Mouse (Mus musculus) spleen, adult 2 months (tissue): ENCODE measurements around the gene Ugt1a6a. TPM values are rescaled to one million over a fixed set of nuclear protein-coding genes. Genes with fewer than 3 reads are reported as not detected.

Source experiments
- DNase-seq, 2 experiments: peaks; one replicate each; pipeline versions ENCODE4 v3.0.0 to v3.0.0-alpha.2; 2012 to 2021; ENCODE audit warnings: low spot score in 2 of 2, low read depth in 1 of 2
- H3K27ac ChIP-seq: fragments of 200-500 bp; 2 replicates; pipeline ENCODE4 v1.5.1; 2012; ENCODE audit warnings: low read length, inconsistent platforms; ENCODE audit not compliant: insufficient read depth
- H3K27me3 ChIP-seq: fragments of 200-500 bp; 2 replicates; pipeline ENCODE4 v1.6.1; 2012; ENCODE audit warnings: mild to moderate bottlenecking, moderate library complexity, low read length, inconsistent platforms; ENCODE audit not compliant: control insufficient read depth, insufficient read depth
- H3K36me3 ChIP-seq: fragments of 200-500 bp; 2 replicates; pipeline ENCODE4 v1.6.1; 2012; ENCODE audit warnings: mild to moderate bottlenecking, low read length, inconsistent platforms; ENCODE audit not compliant: control insufficient read depth, insufficient read depth
- H3K4me1 ChIP-seq: fragments of 200-500 bp; 2 replicates; pipeline ENCODE4 v1.6.1; 2011; ENCODE audit warnings: inconsistent platforms; ENCODE audit not compliant: control insufficient read depth, insufficient read depth, insufficient read length
- H3K4me3 ChIP-seq: fragments of 200-500 bp; 2 replicates; pipeline ENCODE4 v1.5.1; 2011; ENCODE audit warnings: mild to moderate bottlenecking, inconsistent platforms; ENCODE audit not compliant: insufficient read depth, insufficient read length; ENCODE audit errors: extremely low read depth
- CTCF ChIP-seq: fragments of 200-500 bp; IDR thresholded peaks from 2 replicates; pipeline ENCODE4 v1.5.1; 2011; ENCODE audit warnings: mild to moderate bottlenecking, inconsistent platforms; ENCODE audit not compliant: insufficient read depth, insufficient read length, insufficient replicate concordance; ENCODE audit errors: extremely low read depth
- POLR2A ChIP-seq: fragments of 200-500 bp; IDR thresholded peaks from 2 replicates; pipeline ENCODE4 v1.6.1; 2011; ENCODE audit warnings: low read depth, low read length, inconsistent platforms
- WGBS: fragments of 180-500 bp; shearing (Covaris S2); methylation state at CpG from one replicate; pipeline ENCODE4 v1.1.7; 2018; 5-methylcytosine and 5-hydroxymethylcytosine counted together
- polyA plus RNA-seq: library from polyadenylated mRNA; depleted of rRNA; stranded (reverse); fragments of >200 nt; gene quantifications from 2 replicates; pipeline ENCODE4 v1.2.3, GENCODE M21; 2012

Gene Ugt1a6a
- polyA plus RNA-seq, 1 experiment = 0.44 TPM

DNA sequence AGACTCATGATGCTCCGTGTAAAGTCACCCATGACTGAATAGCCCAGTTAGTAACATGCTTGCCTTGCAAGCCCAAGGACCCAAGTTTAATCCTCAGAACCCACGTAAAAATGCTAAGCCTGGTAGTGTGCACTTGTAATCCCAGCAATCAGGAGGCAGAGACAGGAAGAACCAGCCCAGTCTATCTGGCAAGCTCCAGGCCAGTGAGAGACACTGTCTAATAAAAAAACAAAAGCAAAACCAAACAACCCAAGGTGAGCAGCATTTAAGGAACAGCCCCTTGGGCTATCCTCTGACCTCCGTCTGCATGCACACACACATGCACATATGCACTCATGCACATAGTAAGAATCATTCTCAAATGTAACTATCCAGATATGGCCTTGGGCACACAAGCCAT, 95.0 kb downstream of the Ugt1a6a start:
- 79% methylated on average over 3 of the region's 3 CpGs for WGBS
- Histone ChIP-seq H3K27ac (no peak overlapping the region), H3K4me3 (no peak overlapping the region), H3K36me3 (no peaks in the 10 kb centered on the region), H3K4me1 (no peaks in the 10 kb centered on the region), H3K27me3 (no peaks in the 10 kb centered on the region)
- TF ChIP-seq CTCF (no peak), POLR2A (no peak)
- no peak for DNase-seq

DNA sequence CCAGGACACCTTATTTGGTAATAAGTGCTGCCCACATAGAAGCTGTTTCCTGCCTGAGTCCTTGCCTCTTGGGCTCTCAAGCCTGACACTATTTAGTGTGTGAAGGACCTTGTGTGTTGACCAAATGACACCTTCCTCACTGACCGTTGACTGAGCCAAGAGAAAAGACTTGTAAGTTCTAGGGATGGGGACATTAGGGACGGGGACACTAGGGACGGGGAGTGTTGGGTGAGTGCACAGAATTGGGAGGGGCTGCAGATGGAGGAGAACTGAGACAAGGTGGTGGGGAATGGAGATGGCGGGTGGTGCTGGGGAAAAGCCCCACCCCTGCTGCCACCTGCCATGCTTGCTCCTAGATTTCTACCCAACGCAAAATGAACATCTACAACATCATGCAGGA, 95.4 kb downstream of the Ugt1a6a start:
- no peak for DNase-seq
- WGBS = 85% methylated on average over 5 of the region's 5 CpGs
- no peaks in the 10 kb centered on the region for H3K27me3 ChIP-seq
- H3K4me3 ChIP-seq = no peak overlapping the region
- H3K27ac ChIP-seq = no peak overlapping the region
- TF ChIP-seq CTCF (no peak), POLR2A (no peak)
- H3K4me1 ChIP-seq = no peaks in the 10 kb centered on the region
- no peaks in the 10 kb centered on the region for H3K36me3 ChIP-seq

GRCm38 (mm10) chr1:88230421-88230820, 95.8 kb downstream of the Ugt1a6a start:
- Histone ChIP-seq H3K27ac (no peak overlapping the region), H3K4me3 (no peak overlapping the region), H3K4me1 (no peaks in the 10 kb centered on the region), H3K36me3 (no peaks in the 10 kb centered on the region), H3K27me3 (no peaks in the 10 kb centered on the region)
- TF ChIP-seq CTCF (no peak), POLR2A (no peak)
- no peak for DNase-seq
- 72% methylated on average over 7 of the region's 7 CpGs for WGBS

GRCm38 (mm10) chr1:88230981-88231802, 96.6 kb downstream of the Ugt1a6a start:
- Histone ChIP-seq H3K4me1 (no peaks in the 10 kb centered on the region), H3K27ac (no peak overlapping the region), H3K4me3 (no peak overlapping the region), H3K36me3 (no peaks in the 10 kb centered on the region), H3K27me3 (no peaks in the 10 kb centered on the region)
- no peak for DNase-seq
- 76% methylated on average over 6 of the region's 6 CpGs for WGBS
- no peak for TF ChIP-seq CTCF
- TF ChIP-seq POLR2A = no peak

GRCm38 (mm10) chr1:88231803-88232499, 97.3 kb downstream of the Ugt1a6a start:
- no peak overlapping the region for H3K27ac ChIP-seq
- TF ChIP-seq CTCF (no peak), POLR2A (no peak)
- no peaks in the 10 kb centered on the region for H3K27me3 ChIP-seq
- no peaks in the 10 kb centered on the region for H3K36me3 ChIP-seq
- H3K4me1 ChIP-seq = no peaks in the 10 kb centered on the region
- no peak for DNase-seq
- 68% methylated on average over 7 of the region's 7 CpGs for WGBS
- no peak overlapping the region for H3K4me3 ChIP-seq

- H3K4me3 ChIP-seq = no peak overlapping the region
- no peaks in the 10 kb centered on the region for H3K36me3 ChIP-seq
- 53% methylated on average over 3 of the region's 3 CpGs for WGBS
- H3K27ac ChIP-seq = no peak overlapping the region
- no peaks in the 10 kb centered on the region for H3K4me1 ChIP-seq
- no peak for DNase-seq
- no peaks in the 10 kb centered on the region for H3K27me3 ChIP-seq
- TF ChIP-seq CTCF (no peak), POLR2A (no peak)
These were observed 98.2 kb downstream of the Ugt1a6a start for GRCm38 (mm10) chr1:88232664-88233380.
